Mouse (Mus musculus) bone marrow, adult 2 months (tissue): ENCODE results near the gene Snx17. TPM values are rescaled to one million over a fixed set of nuclear protein-coding genes. Genes with fewer than 3 reads are reported as not detected.

ENCODE experiments used
- H3K27ac ChIP-seq: fragments of 200-500 bp; 2 replicates; pipeline ENCODE4 v1.5.1; 2012; ENCODE audit warnings: low read depth, mild to moderate bottlenecking, control low read depth, inconsistent platforms, low read length; ENCODE audit not compliant: control insufficient read depth, poor library complexity, insufficient read depth
- H3K4me1 ChIP-seq: fragments of 200-500 bp; 2 replicates; pipeline ENCODE4 v1.6.1; 2011; ENCODE audit warnings: low read length; ENCODE audit not compliant: control insufficient read depth, insufficient read depth
- H3K4me3 ChIP-seq: fragments of 200-500 bp; replicated peaks from 2 replicates; pipeline ENCODE3; 2011; ENCODE audit warnings: mild to moderate bottlenecking, low read depth, low read length, control low read depth; ENCODE audit not compliant: control insufficient read depth
- CTCF ChIP-seq: fragments of 200-500 bp; IDR thresholded peaks from 2 replicates; pipeline ENCODE4 v1.5.1; 2011; ENCODE audit warnings: low read length, control low read depth; ENCODE audit not compliant: control insufficient read depth, insufficient read depth
- POLR2A ChIP-seq: fragments of 200-500 bp; IDR thresholded peaks from 2 replicates; pipeline ENCODE4 v1.6.1; 2011; ENCODE audit warnings: low read depth, mild to moderate bottlenecking, control low read depth, low read length, borderline replicate concordance; ENCODE audit not compliant: control insufficient read depth
- WGBS: fragments of 180-500 bp; shearing (Covaris S2); methylation state at CpG from one replicate; pipeline ENCODE4 v1.1.7; 2018; 5-methylcytosine and 5-hydroxymethylcytosine counted together
- polyA plus RNA-seq: library from polyadenylated mRNA; stranded (reverse); fragments of >200 nt; gene quantifications from 2 replicates; pipeline ENCODE4 v1.2.4, GENCODE M21; 2011; ENCODE audit warnings: low replicate concordance; ENCODE audit not compliant: missing spikeins, insufficient read depth, insufficient read length

The Snx17 gene
- 32.5 and 42.0 TPM in 2 replicates for polyA plus RNA-seq

DNA sequence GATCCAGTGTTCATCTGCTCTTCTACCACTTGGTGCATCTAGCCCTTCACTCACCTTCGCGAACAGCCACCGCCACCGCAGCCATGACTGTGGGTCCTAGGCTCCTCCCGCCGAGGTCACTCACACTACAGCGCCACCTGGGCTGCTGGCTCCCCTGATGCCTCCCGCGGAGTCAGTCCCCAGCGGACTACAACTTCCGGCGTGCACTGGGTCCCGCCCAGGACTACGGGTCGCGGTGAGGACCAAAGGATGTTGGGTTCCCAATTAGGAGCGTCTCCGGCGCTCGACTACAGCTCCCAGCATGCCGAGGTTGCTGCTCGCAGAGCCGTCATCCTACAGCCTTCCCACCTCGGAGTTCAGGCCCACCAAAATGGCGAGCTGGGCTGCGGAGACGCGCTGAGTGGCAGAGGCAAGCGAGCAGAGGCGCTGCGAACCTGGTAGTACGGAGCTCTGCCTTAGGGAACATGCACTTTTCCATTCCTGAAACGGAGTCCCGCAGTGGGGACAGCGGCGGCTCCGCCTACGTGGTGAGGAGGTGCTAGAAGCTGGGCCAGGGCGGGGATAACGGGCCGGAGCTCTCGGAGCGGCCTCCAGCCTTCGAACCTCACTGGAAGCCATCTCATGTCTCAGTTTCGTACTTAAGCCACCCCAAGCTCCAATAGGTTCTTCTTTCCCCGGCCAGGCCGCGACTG is at the start of gene Snx17, which contains the start of gene Eif2b4:
Gene Snx17, plus strand, starts transcription at position 289 of the 692 bp plus-strand sequence.
Gene Eif2b4, minus strand, starts transcription at position 492 of the 692 bp plus-strand sequence.
- no peaks in the 10 kb centered on the region; the same call in 1 of the 2 replicates for H3K4me1 ChIP-seq
- under 1% methylated on average over 48 of the region's 48 CpGs for WGBS
- peak within 1 kb of the TSS; percentile 85 for H3K27ac ChIP-seq
- TF ChIP-seq POLR2A (peak; percentile 55), CTCF (peak; percentile 75)
- peak within 1 kb of the TSS; percentile 95 for H3K4me3 ChIP-seq

DNA sequence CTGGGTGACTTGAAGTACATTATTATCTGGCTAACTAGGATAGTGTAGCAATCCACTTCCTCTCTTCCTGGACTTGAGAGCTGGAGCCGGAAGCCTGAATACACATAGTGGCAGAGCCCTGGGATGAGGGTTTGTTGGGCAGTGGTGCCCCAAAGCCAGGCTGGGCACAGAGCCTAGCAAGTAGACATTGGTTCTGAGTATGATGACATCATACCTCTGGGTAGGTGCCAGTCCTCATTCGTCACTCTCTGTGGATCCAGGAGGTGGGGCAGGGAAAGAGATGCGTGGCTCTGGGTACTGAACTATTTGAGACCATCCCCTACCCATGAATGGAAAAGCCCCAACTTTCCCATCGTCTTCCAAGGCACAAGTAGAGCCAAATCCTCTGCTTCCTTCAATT is 43.2 kb upstream of the Snx17 start:
- Histone ChIP-seq H3K27ac (no peak overlapping the region), H3K4me3 (no peak overlapping the region), H3K4me1 (peaks cover 2% of the 10 kb centered on the region)
- WGBS: 82% methylated on average over 4 of the region's 4 CpGs
- no peak for TF ChIP-seq CTCF
- TF ChIP-seq POLR2A: no peak

DNA sequence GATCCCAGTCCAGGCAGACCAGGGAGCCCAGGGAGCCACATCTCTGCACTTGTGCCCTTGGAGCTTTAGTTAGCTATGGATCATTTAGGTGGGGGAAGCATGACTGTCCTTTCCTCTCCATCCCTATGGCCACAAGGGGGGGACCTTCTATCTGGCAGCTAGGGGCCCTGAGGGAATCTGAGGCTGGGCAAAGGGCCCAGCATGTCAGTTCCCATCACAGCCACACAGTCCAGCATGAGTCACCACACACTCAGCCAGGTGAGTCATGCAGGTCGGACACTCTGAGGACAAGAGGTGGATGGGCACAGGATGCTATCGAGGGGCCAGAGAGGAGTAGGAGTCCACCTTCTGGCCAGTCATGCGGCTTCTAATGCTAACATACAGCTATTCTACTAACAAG is 41.3 kb upstream of the Snx17 start:
- H3K4me3 ChIP-seq: no peak overlapping the region
- no peak for TF ChIP-seq CTCF
- TF ChIP-seq POLR2A: no peak
- WGBS: 79% methylated on average over 3 of the region's 3 CpGs
- peaks cover 2% of the 10 kb centered on the region for H3K4me1 ChIP-seq
- H3K27ac ChIP-seq: no peak overlapping the region

DNA sequence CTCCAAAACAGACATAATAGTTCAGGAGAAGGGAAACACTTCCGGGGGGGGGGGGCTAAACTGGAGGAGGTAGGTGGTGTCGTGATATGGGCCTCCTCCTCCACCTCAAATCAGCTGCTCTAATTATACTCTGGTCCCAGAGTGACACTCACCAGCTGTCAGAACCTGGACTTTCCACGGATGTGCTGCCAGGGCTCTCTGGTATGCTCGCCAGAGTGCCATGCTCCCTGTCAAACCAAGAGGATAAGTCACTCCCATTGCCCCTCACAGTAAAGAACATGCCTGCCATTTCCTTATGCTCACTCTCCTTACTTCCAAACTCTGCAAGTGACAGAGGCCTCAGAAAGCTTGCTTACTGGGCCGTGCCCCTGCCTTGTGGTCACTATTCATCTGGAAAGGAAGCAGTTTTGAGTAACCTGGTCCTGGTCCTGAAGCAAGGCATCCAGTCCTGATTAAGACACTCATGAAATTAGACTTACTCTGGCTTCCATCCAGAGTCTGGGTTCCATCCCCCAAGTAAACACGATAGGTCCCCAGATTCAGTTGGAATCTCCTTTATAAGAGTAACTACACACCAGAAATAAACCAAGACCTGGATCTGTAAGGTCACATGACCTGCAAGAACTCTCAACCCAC is 39.4 kb upstream of the Snx17 start:
- TF ChIP-seq POLR2A (no peak), CTCF (no peak)
- Histone ChIP-seq H3K27ac (no peak overlapping the region), H3K4me1 (peaks cover 2% of the 10 kb centered on the region), H3K4me3 (peak overlapping the region; percentile 85)
- WGBS: 42% methylated on average over 6 of the region's 6 CpGs

DNA sequence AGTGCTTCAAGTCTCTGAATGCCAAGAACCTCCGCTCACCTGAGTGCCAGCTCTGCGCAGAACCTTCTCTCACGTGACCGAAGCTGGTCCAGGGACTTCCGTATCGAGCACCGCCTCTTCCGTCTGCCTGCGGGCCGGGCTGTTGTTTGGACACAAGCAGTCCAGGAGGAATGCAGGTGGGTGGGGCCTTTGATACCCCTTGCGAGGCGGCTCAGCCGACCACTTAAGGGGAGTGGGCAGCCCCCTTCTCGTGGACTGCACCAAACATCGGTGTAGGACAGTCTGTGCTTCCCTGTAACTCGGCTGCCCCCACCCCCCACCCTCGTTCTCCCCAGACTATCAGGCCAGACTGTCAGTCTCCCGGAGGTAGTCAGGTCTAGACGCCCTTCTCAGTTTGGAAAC is 38.9 kb upstream of the Snx17 start, which contains the start of gene Mpv17:
Gene Mpv17, minus strand, starts transcription at position 100 of the 402 bp plus-strand sequence.
- Histone ChIP-seq H3K4me1 (peaks cover 2% of the 10 kb centered on the region), H3K27ac (peak within 1 kb of the TSS; percentile 45; the same call in 1 of the 2 replicates), H3K4me3 (peak within 1 kb of the TSS; percentile 85)
- WGBS: 0% methylated on average over 19 of the region's 19 CpGs
- TF ChIP-seq POLR2A (peak; percentile 78), CTCF (no peak)

DNA sequence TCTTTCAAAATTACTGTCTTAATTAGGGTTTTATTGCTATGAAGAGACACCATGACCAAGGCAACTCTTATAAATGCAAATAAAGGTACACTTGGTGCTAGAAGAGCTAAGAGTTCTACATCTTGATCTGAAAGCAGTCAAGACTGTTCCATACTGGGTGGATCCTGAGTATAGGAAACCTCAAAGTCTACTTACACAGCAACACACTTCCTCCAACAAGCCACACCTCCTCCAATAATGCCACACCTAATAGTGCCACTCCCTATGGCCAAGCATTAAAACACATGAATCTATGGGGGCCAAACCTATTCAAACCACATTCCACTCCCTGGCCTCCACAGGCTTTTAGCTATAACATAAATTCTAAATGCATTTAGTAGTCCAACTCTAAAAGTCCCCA is 30.6 kb upstream of the Snx17 start:
- no peak overlapping the region for H3K4me3 ChIP-seq
- no peak overlapping the region for H3K27ac ChIP-seq
- H3K4me1 ChIP-seq: no peaks in the 10 kb centered on the region; the same call in 1 of the 2 replicates
- no peak for TF ChIP-seq CTCF
- TF ChIP-seq POLR2A: no peak

DNA sequence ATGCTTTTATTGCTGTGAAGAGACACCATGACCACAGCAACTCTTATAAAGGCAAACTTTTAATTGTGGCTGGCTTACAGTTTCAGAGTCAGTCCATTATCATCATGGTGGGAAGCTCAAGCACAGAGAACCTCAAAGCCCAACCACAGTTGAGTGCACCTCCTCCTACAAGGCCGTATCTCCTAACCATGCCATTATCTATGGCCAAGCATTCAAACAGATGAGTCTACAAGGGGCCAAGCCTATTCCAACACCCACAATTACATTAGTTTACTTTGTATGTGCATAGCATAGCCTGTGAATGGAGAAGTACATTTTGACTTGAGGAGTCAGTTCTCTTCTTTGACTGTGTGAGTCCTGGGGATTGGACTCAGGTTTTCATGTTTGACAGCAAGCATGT is 28.1 kb upstream of the Snx17 start:
- TF ChIP-seq POLR2A (no peak), CTCF (no peak)

DNA sequence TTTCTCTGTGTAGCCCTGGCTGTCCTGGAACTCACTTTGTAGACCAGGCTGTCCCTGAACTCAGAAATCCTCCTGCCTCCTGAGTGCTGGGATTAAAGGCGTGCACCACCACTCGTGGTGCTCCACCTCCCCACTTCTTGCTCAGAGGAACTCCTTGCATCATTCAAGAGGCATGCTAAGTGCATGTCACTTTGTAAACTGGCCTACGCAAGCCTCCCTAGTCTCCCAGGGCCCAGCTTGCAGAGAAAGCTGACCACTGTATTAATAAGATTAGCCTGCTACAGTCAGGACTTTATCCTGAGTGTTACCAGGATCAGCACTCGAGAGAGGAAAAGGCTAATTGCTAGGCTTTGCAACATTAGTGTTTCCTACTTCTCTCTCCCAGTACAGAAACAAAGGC is 24.4 kb upstream of the Snx17 start:
- Histone ChIP-seq H3K27ac (no peak overlapping the region), H3K4me3 (no peak overlapping the region), H3K4me1 (no peaks in the 10 kb centered on the region)
- TF ChIP-seq POLR2A (no peak), CTCF (no peak)
- WGBS: 87% methylated on average over 4 of the region's 4 CpGs

More for the DNA sequence above, 28.1 kb upstream of the Snx17 start:
- Histone ChIP-seq H3K4me1 (no peaks in the 10 kb centered on the region; the same call in 1 of the 2 replicates), H3K27ac (no peak overlapping the region), H3K4me3 (no peak overlapping the region)
- 73% methylated on average over 1 of the region's 1 CpGs for WGBS
